Mouse (Mus musculus): ENCODE results near the gene Srp68. TPM values are rescaled to one million over a fixed set of nuclear protein-coding genes. Genes with fewer than 3 reads are reported as not detected.

The Srp68 gene
- polyA plus RNA-seq, 1 experiment from 2014 or later = 86.5 TPM

- no peaks in the 10 kb centered on the region for H3K27me3 ChIP-seq
- ATAC-seq (ENCODE audit: low FRiP score) = no peak
- WGBS = 93% methylated on average over 3 of the region's 3 CpGs
- no peak overlapping the region for H3K9ac ChIP-seq
- H3K4me2 ChIP-seq = no peak overlapping the region
- H3K4me1 ChIP-seq = peaks cover 16% of the 10 kb centered on the region
- H3K9me3 ChIP-seq = no peaks in the 10 kb centered on the region
- H3K36me3 ChIP-seq (replicated peaks) = peaks cover 16% of the 10 kb centered on the region
- H3K4me3 ChIP-seq (replicated peaks) = no peak overlapping the region
- no peak overlapping the region for H3K27ac ChIP-seq
Measured at GRCm38 (mm10) chr11:116196336-116196735, 77.7 kb downstream of the Srp68 start.

DNA sequence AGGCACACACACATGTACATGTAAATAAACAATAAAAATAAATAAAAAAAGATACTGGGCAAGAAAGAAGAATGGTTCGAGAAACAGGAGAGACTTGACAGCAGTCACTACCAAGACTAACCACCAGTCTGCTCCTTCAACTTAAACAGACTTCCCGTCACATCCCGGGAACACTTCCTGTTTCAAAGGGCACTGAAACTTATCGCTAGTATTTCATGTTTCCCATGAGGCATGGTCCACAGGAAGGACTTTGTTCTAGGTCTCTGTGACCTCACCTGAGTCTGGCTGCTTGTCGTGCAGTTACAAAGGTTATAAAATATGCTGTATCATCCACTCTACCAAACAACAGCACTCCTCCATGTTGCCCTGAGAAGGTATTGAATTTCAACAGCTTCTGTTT is 78.8 kb downstream of the Srp68 start:
- Histone ChIP-seq H3K4me2 (no peak overlapping the region), H3K36me3 (replicated peaks) (peaks cover 21% of the 10 kb centered on the region), H3K27me3 (no peaks in the 10 kb centered on the region), H3K4me3 (replicated peaks) (no peak overlapping the region), H3K9me3 (no peaks in the 10 kb centered on the region), H3K4me1 (peaks cover 16% of the 10 kb centered on the region), H3K27ac (no peak overlapping the region), H3K9ac (no peak overlapping the region)
- 81% methylated on average over 5 of the region's 5 CpGs for WGBS
- ATAC-seq (ENCODE audit: low FRiP score) = no peak

Other genes starting within 250 kb of the Srp68 start
- 2,341 and 2,432 TPM in 2 replicates for gene H3f3b, start 246.3 kb downstream of the Srp68 start, polyA plus RNA-seq (2016; fragmentation: Nextera tagmentation; extraction: Ambion mirVana)
- 47.9 and 50.4 TPM in 2 replicates for gene Unk, start 243.9 kb downstream of the Srp68 start, polyA plus RNA-seq (2016; fragmentation: Nextera tagmentation; extraction: Ambion mirVana)
- 0.69 and 0.73 TPM in 2 replicates for gene Unc13d, start 196.3 kb downstream of the Srp68 start, polyA plus RNA-seq (2016; fragmentation: Nextera tagmentation; extraction: Ambion mirVana)
- gene Wbp2, start 187.2 kb downstream of the Srp68 start, polyA plus RNA-seq (2016; fragmentation: Nextera tagmentation; extraction: Ambion mirVana) = 92.3 and 101 TPM in 2 replicates
- gene Trim47, start 147.0 kb downstream of the Srp68 start, polyA plus RNA-seq (2016; fragmentation: Nextera tagmentation; extraction: Ambion mirVana) = 2.7 and 3.2 TPM in 2 replicates
- 1.9 and 2.1 TPM in 2 replicates for gene Trim65, start 143.1 kb downstream of the Srp68 start, polyA plus RNA-seq (2016; fragmentation: Nextera tagmentation; extraction: Ambion mirVana)
- 89.6 and 90.5 TPM in 2 replicates for gene Mrpl38, start 135.3 kb downstream of the Srp68 start, polyA plus RNA-seq (2016; fragmentation: Nextera tagmentation; extraction: Ambion mirVana)
- 80.8 and 85.2 TPM in 2 replicates for gene Fbf1, start 106.1 kb downstream of the Srp68 start, polyA plus RNA-seq (2016; fragmentation: Nextera tagmentation; extraction: Ambion mirVana)
- gene Ten1, start 75.4 kb downstream of the Srp68 start, polyA plus RNA-seq (2016; fragmentation: Nextera tagmentation; extraction: Ambion mirVana) = 55.9 and 57.4 TPM in 2 replicates
- 36.0 and 36.8 TPM in 2 replicates for gene Acox1, start 75.2 kb downstream of the Srp68 start, polyA plus RNA-seq (2016; fragmentation: Nextera tagmentation; extraction: Ambion mirVana)
- gene Evpl, start 36.1 kb downstream of the Srp68 start, polyA plus RNA-seq (2016; fragmentation: Nextera tagmentation; extraction: Ambion mirVana) = 0.61 and 0.65 TPM in 2 replicates
- gene Galr2, start 6.7 kb upstream of the Srp68 start, polyA plus RNA-seq (2016; fragmentation: Nextera tagmentation; extraction: Ambion mirVana) = 0.19 and 0.46 TPM in 2 replicates
- 73.3 and 78.8 TPM in 2 replicates for gene Exoc7, start 33.0 kb upstream of the Srp68 start, polyA plus RNA-seq (2016; fragmentation: Nextera tagmentation; extraction: Ambion mirVana)
- 10.3 and 14.3 TPM in 2 replicates for gene Foxj1, start 61.2 kb upstream of the Srp68 start, polyA plus RNA-seq (2016; fragmentation: Nextera tagmentation; extraction: Ambion mirVana)
- 23.3 and 36.8 TPM in 2 replicates for gene Rnf157, start 138.8 kb upstream of the Srp68 start, polyA plus RNA-seq (2016; fragmentation: Nextera tagmentation; extraction: Ambion mirVana)
- gene Ubald2, start 159.9 kb upstream of the Srp68 start, polyA plus RNA-seq (2016; fragmentation: Nextera tagmentation; extraction: Ambion mirVana) = 50.9 and 59.6 TPM in 2 replicates
- not detected in 2 replicates for gene Qrich2, start 192.0 kb upstream of the Srp68 start, polyA plus RNA-seq (2016; fragmentation: Nextera tagmentation; extraction: Ambion mirVana)
- 174 and 176 TPM in 2 replicates for gene Prpsap1, start 220.0 kb upstream of the Srp68 start, polyA plus RNA-seq (2016; fragmentation: Nextera tagmentation; extraction: Ambion mirVana)